In the genomic region with DNA sequence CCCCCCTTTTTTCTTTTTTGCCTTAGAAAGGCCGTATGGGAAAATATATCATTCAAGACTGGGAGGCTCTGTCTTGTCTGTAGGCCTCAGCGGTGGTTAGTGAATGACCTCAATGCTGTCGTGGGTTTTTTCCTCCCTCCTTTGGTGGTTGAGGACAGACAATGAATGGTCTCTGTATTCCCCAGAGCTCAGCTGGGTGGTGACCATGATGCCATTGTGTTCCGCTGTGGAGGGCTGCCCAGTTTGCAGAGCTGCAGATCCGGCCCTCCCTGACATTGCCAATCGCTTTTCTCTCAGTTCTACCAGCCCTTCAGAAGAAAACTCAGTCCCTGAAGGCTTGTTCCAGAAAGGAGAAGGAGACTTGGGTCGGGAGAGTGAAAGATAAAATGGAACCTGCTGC, we compare ENCODE assay signal across 9 mouse cellular contexts. TPM values are rescaled to one million over a fixed set of nuclear protein-coding genes. Genes with fewer than 3 reads are reported as not detected.
DNase-seq lines count a peak whose midpoint lies in the region; ATAC-seq lines count a peak whose summit lies in the region.
"Had no signal": no experiment of that assay in that cellular context is flagged by ENCODE, and none has a peak within 500 bp of the region (broad histone marks: within the 10 kb centered on the region; RNA-seq: fewer than 3 reads in every experiment).

No protein-coding gene starts in this region.

- H3K4me2 ChIP-seq in hindbrain, embryonic 16.5 days (ENCODE audit: low read length), result no peak overlapping the region
- no peak overlapping the region for H3K4me2 ChIP-seq in midbrain, embryonic 13.5 days (replicated peaks)
- H3K4me2 ChIP-seq: liver, embryonic 15.5 days had no signal

- peak; percentile 14 for DNase-seq in CD4-positive helper T cell, adult 2 months (ENCODE audit: low read depth, low spot score)
- peak; percentile 25 to 33 for DNase-seq in cerebellum, postnatal 25 days
- no peak for DNase-seq in kidney, postnatal 10 days
- no peak for DNase-seq in gastrocnemius, adult 8-10 months (ENCODE audit: low spot score in 2 of 2)
- DNase-seq in thymus, postnatal 25 days, result no peak
- DNase-seq in thymus, postnatal 36 days, result no peak

- no peaks in the 10 kb centered on the region for H3K36me3 ChIP-seq in hindbrain, embryonic 16.5 days (ENCODE audit: control insufficient read depth, insufficient read depth, low read length)
- no peaks in the 10 kb centered on the region for H3K36me3 ChIP-seq in midbrain, embryonic 13.5 days
- H3K36me3 ChIP-seq: liver, embryonic 15.5 days had no signal

- 26% methylated on average over 7 of the region's 7 CpGs for WGBS in hindbrain, embryonic 16.5 days
- WGBS in midbrain, embryonic 13.5 days, result 45% methylated on average over 7 of the region's 7 CpGs

- H3K4me1 ChIP-seq in hindbrain, embryonic 16.5 days (ENCODE audit: control insufficient read depth, insufficient read depth, low read depth, low read length), result no peaks in the 10 kb centered on the region
- peaks cover 22% of the 10 kb centered on the region for H3K4me1 ChIP-seq in midbrain, embryonic 13.5 days (replicated peaks)

- no peak overlapping the region for H3K4me3 ChIP-seq in hindbrain, embryonic 16.5 days (ENCODE audit: low read length)
- no peak overlapping the region for H3K4me3 ChIP-seq in midbrain, embryonic 13.5 days (replicated peaks)
- H3K4me3 ChIP-seq: liver, embryonic 15.5 days had no signal

- H3K27me3 ChIP-seq in hindbrain, embryonic 16.5 days (replicated peaks; ENCODE audit: control insufficient read depth, insufficient read depth, low read length), result no peaks in the 10 kb centered on the region
- 0 out of 2 replicates have a peak, but pooled peaks cover 3% of the 10 kb centered on the region for H3K27me3 ChIP-seq in midbrain, embryonic 13.5 days
- H3K27me3 ChIP-seq: liver, embryonic 15.5 days had no signal

- H3K27ac ChIP-seq in hindbrain, embryonic 16.5 days (ENCODE audit: low read depth, low read length), result 0 out of 2 replicates have a peak overlapping the region, but pooled peaks have one; percentile 1
- H3K27ac ChIP-seq in midbrain, embryonic 13.5 days, result peak overlapping the region; percentile 57
- H3K27ac ChIP-seq: liver, embryonic 15.5 days had no signal

- ATAC-seq in hindbrain, embryonic 16.5 days, result peak; percentile 55
- ATAC-seq in midbrain, embryonic 13.5 days, result peak; percentile 24; the same call in 1 of the 2 replicates

- H3K9ac ChIP-seq in hindbrain, embryonic 16.5 days (ENCODE audit: low read depth, low read length), result no peak overlapping the region
- no peak overlapping the region for H3K9ac ChIP-seq in midbrain, embryonic 13.5 days (replicated peaks)
- H3K9ac ChIP-seq: liver, embryonic 15.5 days had no signal

- no peaks in the 10 kb centered on the region for H3K9me3 ChIP-seq in hindbrain, embryonic 16.5 days (ENCODE audit: control insufficient read depth, low read length)
- no peaks in the 10 kb centered on the region for H3K9me3 ChIP-seq in midbrain, embryonic 13.5 days
- H3K9me3 ChIP-seq: liver, embryonic 15.5 days had no signal

RNA-seq across cellular contexts. Expression of a gene that starts 3.5 kb away (rescaled TPM):
- 7.9 and 8.0 TPM in 2 replicates for polyA plus RNA-seq in hindbrain, embryonic 16.5 days (2015; fragmentation: Nextera tagmentation; extraction: Ambion mirVana)
- 7.6 and 10.9 TPM in 2 replicates for polyA plus RNA-seq in midbrain, embryonic 13.5 days (2015; fragmentation: Nextera tagmentation; extraction: Ambion mirVana)
- total RNA-seq in gastrocnemius, adult 8-10 months (2022), result 1 to 10 TPM; 1.2 to 2.0 (median 1.4) TPM

Comparison
In these comparisons a context has a peak if more than half of its experiments do, and no peak if none do; other contexts are left out.
1. DNase-seq: peak in CD4-positive helper T cell, adult 2 months (single experiment) and cerebellum, postnatal 25 days (2 of 2); none in kidney, postnatal 10 days (single experiment), gastrocnemius, adult 8-10 months (0 of 2), thymus, postnatal 25 days (single experiment) and thymus, postnatal 36 days (0 of 2).